Mouse (Mus musculus) gastrocnemius, adult 8-10 months (tissue): ENCODE measurements around the gene Dvl3. TPM values are rescaled to one million over a fixed set of nuclear protein-coding genes. Genes with fewer than 3 reads are reported as not detected.

Experiments used
- DNase-seq, 2 experiments: peaks; one replicate each; pipeline ENCODE4 v3.0.0; 2022; ENCODE audit warnings: low spot score in 2 of 2
- total RNA-seq, 4 experiments: library from RNA; stranded (reverse); gene quantifications; 2 replicates each; pipeline ENCODE4 v1.2.4; 2022

The Dvl3 gene
- total RNA-seq, 4 experiments from 2014 or later: 24.5 to 30.0 (median 27.2) TPM

DNA sequence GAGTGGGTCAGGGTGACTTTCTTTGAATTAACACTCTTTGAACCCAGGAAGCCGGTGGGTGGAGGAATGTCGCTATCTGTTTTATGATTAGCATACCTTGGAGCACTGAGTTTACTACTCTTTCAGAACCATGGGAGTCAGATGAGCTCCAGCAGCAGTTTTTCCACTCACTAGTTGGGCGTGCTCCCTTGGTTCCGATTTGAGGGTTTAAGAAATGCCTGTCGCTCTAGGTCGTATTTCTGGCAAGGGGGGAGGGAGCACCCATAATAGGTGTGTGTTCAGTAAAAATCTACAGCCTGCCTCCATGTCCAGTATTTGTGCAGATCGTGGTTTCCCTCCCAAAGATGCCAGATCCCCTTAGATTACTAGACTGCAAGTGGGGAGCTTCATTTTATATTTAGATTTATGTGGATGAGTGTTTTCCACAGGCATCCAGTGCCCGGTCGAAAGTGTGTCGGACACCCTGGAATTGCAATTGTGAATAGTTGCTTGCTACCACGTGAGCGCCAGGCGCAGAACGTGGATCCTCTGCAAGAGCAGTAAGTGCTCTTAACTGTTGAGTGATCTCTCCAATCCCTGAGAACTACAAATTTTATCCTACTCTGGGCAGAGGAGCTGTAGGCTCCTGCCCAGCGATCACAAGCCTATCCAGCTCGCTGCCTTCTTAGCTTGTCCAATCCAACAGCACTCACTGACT is 18.7 kb upstream of the Dvl3 start:
- no peak for DNase-seq

DNA sequence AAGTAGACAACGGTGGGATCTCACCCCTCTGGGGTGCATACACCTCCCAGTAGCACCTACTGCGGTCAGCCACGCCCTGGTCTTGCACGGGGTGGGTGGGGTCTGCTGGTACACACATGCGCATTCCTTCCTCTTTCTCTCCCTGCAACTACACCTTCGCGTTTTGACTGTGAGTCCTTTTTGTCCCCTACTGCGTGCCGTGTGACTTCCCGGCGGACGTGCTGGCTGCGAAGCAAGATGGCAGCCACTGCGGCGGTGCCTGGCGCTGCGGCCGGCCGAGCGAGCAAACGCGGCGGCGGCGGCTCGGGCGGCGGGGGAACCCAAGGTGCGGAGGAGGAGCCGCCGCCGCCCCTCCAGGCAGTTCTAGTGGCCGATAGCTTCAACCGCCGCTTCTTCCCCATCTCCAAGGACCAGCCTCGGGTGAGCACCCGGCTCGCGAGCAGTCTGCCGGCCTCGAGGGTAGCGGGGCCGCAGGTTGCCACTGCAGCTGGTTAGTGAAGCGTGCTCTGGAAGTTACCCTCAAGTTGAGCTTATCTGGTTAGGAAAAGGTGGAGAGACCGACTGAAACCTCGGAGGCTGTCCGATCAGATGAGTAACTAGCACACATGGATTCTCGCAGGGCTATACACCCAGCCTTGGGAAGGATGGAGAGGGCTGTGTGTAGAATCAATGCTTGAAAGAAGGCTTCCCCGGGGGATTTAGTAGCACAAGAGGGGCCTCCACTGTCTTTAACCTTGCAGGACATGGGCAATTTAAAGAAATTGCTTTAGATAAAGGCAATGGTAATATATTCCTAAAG is 17.9 kb upstream of the Dvl3 start, which contains the start of gene Eif2b5:
Eif2b5 (plus strand) TSS at position 141 of the 799 bp plus-strand sequence.
- DNase-seq: peak; percentile 87 to 91

DNA sequence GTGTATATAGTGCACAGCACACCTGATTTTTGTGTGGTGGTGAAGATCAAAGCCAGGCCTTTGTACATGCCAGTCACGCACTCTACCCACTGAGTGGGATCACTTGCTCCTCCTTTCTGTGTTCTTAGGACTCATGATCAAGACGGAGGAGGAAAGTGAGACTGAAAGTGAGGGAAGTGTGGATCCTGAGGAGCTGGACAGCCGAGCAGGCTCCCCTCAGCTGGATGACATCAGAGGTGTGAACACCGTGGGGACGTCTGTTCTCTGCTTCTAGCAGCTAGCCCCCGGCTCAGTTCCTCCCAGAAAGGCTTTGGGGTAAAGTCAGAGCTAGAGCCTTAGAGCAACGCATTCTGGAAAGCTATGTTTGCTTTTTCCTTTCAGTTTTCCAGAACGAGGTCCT is 10.8 kb upstream of the Dvl3 start:
- no peak for DNase-seq

DNA sequence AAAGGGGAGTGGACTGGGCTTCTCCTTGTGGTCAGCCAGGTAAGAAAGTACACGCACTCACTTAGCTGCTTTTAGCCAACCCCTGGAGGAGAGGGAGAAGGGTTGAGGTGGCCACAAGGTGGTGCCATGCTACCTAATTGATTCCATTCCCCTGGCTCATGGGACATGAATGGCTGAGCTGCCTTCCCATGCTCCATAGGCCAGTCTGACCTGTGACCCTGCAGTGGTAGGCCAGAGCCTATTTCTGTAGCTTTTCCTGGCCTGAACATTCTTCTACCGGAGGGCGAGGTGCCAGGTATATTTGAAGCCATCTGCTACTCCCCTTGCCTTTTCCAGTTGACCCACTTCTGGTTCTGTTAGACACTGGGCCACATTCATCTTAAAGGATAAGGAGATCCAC is 7.4 kb upstream of the Dvl3 start:
- DNase-seq: no peak

DNA sequence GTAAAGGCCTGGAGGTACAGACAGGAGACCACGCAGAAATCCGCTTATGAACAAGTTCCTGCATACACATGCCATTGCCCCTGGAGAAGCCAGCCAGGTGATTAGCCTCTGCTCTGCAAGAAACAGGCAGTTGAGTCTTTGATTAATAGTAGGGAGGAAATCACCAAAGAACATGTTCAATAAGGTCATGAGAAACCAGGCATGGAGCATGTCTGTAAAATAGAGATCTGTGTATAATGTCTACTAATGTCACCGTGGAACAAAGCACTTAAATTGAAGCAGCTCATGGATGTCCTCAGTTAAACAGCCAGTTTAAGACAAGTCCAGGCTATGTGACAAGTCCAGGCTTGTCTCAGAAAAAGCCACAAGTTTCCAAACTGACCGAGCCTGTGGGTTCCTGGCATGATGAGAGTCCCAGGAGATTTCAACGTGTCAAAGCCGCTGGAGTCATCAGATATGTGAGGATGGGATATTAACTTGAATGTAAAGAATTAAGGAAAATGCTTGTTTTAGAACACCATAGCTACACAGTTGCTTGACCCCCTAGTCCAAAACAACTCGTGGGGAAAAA is 5.4 kb upstream of the Dvl3 start:
- DNase-seq: no peak

DNA sequence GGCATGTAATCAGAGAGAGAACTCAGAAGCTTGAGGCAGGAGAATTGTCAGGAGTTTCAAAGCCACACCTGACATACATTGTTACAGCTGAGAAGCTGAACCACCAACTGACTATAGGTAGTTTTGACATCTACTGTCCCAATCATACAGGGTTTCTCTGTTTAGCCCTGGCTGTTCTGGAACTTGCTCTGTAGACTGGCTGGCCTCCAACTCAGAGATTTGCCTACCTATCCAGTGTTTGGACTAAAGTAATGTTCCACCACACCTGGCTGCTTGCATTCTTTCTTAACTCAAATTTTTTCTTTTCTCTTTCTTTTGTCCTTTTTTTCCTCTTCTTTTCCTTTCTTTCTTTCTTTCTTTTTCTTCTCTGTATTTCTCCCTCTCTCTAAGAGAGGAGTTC is 750 bp upstream of the Dvl3 start:
- DNase-seq: no peak

DNA sequence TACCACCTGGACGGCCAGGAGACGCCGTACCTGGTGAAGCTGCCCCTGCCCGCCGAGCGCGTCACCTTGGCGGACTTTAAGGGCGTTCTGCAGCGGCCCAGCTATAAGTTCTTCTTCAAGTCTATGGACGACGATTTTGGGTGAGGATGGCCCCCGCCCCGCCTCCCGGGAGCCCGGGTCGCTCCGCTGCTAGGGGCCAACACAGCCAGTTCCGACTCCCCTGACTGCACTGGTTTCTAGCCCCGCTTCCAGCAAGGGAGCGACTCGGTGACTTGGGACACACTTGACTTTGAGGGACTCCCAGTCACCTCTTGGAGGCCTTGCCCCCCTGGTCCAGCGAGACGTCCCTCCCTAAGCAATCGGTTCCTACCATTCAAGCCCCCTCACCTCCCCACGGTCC is 434 bp downstream of the Dvl3 start:
- DNase-seq: no peak

DNA sequence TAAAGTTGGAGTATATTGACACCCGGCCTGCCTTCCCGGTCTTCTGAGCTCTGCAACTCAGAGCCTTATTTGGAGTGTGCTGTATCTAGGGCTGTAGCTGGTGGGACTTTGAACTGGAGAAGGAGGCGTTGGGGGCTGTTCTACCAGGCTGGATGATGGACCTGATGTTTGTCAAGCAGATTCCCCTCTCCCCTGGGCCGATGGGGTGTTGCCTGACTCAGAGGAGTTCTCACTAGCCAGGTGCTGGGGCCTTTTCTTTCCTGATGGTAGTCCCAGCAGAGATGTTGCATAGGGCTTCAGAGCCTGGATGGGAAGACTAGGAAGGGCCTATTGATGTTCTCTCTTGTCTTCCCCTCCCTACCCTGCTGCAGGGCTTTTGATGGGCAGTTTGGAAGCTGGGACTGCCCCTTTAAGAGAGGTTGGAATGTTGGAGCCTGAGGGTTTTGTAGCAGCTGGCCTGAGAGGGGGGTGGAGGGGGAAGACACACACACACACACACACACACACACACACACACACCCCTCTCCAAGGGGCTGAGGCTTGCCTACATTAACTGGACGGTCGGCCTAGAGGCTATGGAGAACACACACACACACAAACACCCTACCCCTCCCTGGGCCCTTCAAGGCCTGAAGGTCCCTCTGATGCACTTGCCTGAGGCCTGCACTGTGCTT is 1.1 kb downstream of the Dvl3 start:
- no peak for DNase-seq

DNA sequence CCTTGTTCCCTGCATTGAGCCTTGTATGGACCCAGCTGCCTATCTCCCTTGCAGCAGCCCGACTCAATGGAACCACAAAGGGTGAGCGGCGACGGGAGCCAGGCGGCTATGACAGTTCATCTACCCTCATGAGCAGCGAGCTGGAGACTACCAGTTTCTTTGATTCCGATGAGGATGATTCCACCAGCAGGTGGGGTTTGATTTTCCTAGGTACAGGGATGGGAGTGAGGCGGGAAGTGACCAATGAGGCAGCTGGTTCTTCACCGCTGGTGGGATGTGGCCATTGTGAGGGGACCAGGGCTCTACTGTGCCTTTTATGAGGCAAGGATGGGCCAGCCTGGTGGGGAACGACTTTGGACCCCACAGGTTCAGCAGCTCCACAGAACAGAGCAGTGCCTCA is 7.1 kb downstream of the Dvl3 start:
- DNase-seq: no peak

DNA sequence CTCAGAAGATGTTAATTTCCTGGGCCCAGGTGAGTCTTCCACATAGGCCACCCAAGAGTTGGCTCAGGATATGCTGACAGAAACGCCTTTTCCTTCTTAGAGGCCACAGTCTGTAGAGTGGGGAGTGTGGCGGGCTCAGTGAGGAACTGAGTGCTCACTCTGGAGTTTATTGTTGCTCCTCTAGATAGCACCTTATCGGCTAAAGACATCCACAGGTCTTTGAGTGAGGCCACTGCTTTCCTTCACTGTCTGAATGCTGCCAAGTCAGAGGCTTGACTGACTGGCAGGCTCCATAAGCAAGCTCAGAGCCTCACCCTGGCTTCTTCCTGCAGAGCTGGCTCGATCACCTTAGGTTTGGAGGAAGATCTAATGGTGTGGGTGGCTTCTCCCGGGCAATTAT is 12.0 kb downstream of the Dvl3 start:
- DNase-seq: no peak

DNA sequence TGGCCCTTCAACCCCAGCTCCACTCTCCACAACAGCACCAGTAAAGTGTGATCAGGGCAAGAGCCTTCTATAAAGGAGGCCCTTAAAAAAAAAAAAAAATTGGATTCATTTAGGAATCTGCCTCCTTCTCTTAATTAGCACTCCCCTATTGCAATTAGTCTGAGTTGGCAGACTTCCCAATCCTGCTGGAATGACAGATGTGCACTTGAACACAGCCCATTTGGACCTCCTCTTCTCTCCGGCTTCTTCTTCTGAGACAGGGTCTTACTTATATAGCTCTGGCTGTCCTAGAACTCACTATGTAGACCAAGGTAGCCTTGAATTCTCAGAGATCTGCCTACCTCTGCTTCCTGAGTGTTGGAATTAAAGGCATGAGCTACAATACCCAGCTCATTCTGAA is 12.6 kb downstream of the Dvl3 start:
- DNase-seq: no peak

DNA sequence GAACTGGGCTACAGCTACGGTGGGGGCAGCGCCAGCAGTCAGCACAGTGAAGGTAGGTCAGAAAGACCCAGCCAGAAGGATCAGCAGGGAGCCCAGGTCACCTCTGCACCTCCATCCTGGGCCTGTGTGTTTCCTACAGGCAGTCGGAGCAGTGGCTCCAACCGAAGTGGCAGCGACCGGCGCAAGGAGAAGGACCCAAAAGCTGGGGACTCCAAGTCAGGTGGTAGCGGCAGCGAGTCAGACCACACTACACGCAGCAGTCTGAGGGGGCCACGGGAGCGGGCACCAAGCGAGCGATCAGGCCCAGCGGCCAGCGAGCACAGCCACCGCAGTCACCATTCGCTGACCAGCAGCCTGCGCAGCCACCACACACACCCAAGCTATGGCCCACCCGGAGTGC is 14.2 kb downstream of the Dvl3 start:
- DNase-seq: no peak

DNA sequence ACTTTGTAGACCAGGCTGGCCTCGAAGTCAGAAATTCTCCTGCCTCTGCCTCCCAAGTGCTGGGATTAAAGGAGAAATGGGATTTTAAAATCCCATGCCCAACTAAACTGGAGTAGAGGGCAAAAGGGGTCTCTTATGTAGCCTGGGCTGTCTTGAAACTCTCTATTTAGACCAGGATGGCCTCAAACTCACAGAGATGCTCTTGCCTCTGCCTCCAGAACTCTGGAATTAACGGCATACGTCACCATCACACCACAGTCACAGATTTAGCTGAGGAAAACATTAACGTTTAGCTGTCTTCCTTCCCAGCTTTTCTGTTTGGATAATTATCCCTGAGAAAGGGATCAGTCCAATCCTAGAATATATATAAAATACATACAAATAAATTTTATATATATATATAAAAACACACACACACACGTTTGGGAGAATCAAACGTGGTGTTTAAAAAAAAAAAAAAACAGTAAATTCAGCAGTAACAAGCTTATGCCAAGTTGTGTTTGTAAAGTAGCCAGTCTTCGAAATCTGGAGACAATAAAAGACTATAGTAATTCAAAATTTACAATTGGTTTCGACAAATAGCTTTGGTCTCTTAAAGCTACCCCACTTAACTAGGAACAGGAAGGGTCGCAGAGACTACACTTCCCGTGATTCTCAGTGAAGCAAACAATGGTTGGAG is 18.0 kb downstream of the Dvl3 start:
- no peak for DNase-seq

DNA sequence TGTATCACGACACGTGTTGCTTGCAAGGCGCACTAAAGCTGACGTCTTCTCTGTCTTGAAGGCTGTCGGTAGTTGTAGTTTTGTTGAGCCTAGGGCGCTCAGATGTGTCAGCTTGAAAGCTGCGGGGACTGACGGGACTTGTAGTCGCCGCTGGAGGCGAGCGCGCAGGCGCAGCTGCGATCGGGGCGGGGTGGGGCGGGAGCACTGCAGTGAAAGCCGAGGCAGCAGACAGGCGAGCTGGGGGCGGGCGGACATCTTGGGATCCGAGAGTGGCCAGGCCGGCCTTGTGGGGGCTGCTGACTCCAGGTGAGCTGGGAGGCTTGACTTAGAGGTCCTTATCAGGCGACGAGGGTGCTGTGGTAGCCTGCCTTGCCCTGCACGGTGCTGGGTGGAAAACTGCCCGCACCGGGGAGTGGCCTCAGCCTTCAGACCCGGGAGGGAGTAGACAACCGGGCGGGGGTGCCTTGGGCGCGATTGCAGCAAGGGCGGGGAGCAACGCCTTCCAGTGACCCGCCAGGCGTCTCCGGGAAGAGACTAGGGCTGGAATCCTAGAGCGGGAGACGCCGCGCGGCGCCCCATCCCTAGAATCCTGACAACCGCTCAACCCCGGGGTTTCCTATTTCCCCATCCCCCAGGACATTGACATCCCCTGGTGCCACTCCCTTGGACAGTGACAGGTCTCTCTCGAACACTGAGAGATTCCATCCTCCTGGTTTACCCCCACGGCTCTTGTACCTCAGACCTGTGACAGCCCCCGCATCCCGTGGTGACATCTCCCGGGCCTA is 18.7 kb downstream of the Dvl3 start, which contains the start of gene Ap2m1:
Ap2m1 (plus strand) TSS at position 183 of the 785 bp plus-strand sequence.
- DNase-seq: peak; percentile 88 to 90

DNA sequence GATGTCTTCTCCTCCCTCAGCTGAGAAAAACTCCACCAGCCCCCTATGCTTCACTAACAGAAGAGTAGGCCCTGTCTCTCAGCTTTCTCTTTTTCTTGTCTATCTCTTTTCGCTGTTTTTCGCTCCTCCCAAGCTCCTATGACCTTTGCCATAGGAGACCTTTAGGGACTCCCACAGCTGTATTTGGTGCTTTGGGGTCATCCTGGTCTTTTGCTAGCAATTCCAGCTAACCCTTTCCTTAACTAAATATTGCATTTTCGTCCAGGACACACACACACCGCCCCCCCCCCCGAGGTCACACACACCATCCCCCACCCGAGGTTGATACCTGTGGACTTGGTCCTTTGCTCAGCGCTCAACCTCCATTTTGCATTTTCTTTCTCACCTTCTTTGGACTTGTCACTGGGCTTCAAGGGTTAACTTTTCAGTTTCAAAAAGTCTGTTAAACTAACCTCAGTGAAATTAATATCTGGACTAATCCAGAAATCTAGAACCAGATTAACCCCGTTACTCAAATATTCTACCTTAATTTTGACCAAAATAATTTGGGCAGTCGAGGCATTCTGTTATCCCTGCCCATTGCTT is 19.4 kb downstream of the Dvl3 start:
- no peak for DNase-seq

DNA sequence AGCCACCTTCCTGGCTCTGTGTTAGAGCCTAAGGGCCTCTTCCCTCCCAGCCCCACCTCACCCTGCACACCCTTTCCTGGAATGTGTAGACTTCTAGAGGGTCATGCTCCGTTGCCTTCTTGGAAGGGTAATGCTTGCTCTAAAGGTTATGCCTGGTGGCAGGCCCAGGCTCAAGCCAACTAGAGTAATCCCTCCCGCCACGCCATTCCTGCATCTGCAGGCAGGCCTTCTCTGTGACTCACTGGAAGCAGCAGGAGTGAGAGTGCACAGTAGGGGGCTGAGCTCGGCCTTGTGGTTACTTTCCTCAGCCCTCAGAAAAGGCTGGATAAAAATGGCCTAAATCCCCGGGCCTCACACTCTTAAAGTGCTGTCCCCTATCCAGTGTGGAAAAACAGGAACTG is 20.3 kb downstream of the Dvl3 start:
- DNase-seq: no peak

DNA sequence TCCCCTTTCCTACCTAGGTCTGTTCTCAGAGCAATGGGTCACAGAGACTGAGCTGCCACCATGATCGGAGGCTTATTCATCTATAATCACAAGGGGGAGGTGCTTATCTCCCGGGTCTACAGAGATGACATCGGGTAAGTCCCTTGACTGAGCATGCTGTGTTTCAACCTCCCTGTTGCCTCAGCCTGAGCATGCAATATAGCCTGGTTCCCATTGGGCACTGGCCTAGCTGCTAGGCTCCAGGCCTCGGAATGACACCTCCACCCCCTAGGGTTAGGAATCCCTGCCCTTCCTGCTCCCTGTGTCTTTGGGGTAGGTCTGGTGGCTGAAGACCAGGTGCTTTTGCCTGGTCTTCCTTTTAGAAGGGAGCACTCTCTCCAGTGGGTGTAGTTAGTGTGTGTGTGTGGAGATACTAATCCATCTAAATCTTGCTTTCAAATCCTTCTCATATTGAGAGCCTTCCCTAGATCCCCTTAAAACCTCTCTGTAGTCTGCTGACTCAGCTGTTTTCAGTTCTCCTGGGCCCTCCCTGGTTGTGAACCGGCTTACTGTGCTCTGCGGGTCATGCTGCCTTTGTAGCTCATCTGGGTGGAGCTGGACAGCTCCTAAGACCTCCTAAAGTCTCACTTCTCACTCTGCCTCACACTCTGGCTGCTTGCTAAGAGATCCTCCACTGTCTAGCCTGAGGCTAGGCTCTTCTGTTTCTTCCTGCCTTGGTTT is 21.0 kb downstream of the Dvl3 start:
- DNase-seq: no peak

DNA sequence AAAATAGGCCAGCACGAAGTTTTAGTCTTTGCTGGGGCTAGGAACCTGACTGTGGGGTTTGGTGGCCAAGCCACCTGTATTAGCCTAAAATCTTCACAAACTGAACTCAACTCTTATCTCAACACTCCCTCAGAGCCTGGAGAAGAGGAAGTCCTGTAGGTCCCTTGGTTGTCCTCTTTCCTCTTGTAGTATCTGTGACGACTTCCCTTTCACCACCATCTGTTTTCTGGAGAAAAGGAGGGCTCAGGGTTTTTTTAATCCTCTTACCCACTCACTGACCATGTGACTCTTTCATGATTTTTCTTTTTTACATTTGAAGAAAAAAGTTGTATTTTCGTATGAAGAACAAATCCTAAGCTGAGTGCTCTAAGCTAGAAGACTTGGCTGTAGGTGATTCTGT is 22.9 kb downstream of the Dvl3 start:
- no peak for DNase-seq

DNA sequence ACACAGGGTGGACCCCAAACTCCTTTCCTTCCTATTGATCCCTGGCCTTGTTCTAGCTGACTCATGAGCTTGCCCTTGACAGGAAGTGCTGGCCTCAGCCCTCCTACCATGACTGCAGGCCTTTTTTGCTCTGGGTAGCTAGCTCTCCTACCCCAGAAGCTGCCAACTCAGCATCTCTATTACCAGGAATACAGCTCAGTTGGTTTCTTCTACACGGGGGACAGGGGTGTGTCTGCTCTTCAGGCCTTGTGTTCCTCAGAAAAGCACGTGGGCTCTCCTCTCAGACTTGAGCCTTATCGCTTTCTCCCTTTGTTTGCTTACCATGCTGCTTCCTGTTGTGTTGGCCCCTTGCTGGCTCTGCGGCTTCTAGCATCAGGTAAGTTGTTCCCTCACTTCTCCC is 23.7 kb downstream of the Dvl3 start:
- DNase-seq: no peak

DNA sequence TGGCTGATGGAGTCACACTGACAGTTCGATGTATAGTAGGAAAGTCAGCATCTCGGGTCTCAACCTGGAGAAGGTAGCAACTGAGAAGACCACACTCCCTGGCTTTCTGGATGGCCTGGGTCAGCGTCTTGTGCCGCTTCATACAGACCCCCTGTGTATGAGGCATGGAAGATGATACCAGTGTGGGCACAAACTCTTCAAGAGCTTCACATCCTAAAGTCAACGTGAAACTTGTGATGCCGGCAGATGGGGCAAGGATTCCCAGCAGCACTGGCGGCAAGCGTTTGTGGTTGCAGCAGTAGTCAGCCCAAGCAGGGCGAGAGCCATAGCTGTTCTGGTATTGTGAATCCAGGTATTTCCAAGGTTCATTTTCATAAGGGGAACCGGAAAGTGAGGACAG is 28.9 kb downstream of the Dvl3 start:
- no peak for DNase-seq
